ENCODE assay signal across 24 mouse cellular contexts in genomic region chr8:54776241-54776640, GRCm38 (mm10).
"Had no signal": no experiment of that assay in that cellular context is flagged by ENCODE, and none has a peak within 500 bp of the region (broad histone marks: within the 10 kb centered on the region; RNA-seq: fewer than 3 reads in every experiment).

No protein-coding gene starts in this region.

- H3K4me1 ChIP-seq: liver, embryonic 13.5 days; liver, embryonic 15.5 days had no signal

- H3K4me3 ChIP-seq: heart, adult 2 months; heart, embryonic 13.5 days; heart, embryonic 15.5 days; hindbrain, embryonic 12.5 days; intestine, embryonic 15.5 days; layer of hippocampus, adult 2 months; left cerebral cortex, adult 2 months; limb, embryonic 10.5 days; limb, embryonic 12.5 days; liver, embryonic 13.5 days; liver, embryonic 15.5 days had no signal

- H3K9me3 ChIP-seq: heart, embryonic 13.5 days; heart, embryonic 15.5 days; hindbrain, embryonic 12.5 days; intestine, embryonic 15.5 days; limb, embryonic 10.5 days; limb, embryonic 12.5 days; liver, embryonic 13.5 days; liver, embryonic 15.5 days had no signal

- ATAC-seq: forebrain, postnatal 0 days; hindbrain, embryonic 16.5 days; intestine, embryonic 15.5 days; intestine, postnatal 0 days; liver, postnatal 0 days had no signal

- H3K27me3 ChIP-seq: heart, embryonic 13.5 days; heart, embryonic 15.5 days; hindbrain, embryonic 12.5 days; intestine, embryonic 15.5 days; limb, embryonic 12.5 days; liver, embryonic 13.5 days; liver, embryonic 15.5 days had no signal

- H3K27ac ChIP-seq: heart, adult 2 months; heart, embryonic 13.5 days; heart, embryonic 15.5 days; hindbrain, embryonic 12.5 days; hindbrain, embryonic 14.5 days; intestine, embryonic 15.5 days; layer of hippocampus, adult 2 months; left cerebral cortex, adult 2 months; limb, embryonic 10.5 days; limb, embryonic 12.5 days; liver, embryonic 13.5 days; liver, embryonic 15.5 days had no signal

- H3K36me3 ChIP-seq: heart, embryonic 13.5 days; heart, embryonic 15.5 days; hindbrain, embryonic 12.5 days; intestine, embryonic 15.5 days; limb, embryonic 10.5 days; limb, embryonic 12.5 days; liver, embryonic 13.5 days; liver, embryonic 15.5 days had no signal

- H3K9ac ChIP-seq: forebrain, postnatal 0 days; heart, embryonic 13.5 days; heart, embryonic 15.5 days; hindbrain, embryonic 12.5 days; hindbrain, embryonic 14.5 days; intestine, embryonic 15.5 days; limb, embryonic 12.5 days; liver, embryonic 13.5 days; liver, embryonic 15.5 days; liver, postnatal 0 days had no signal

- H3K4me2 ChIP-seq: heart, embryonic 11.5 days; heart, embryonic 13.5 days; heart, embryonic 15.5 days; hindbrain, embryonic 12.5 days; hindbrain, embryonic 14.5 days; intestine, embryonic 15.5 days; limb, embryonic 12.5 days; liver, embryonic 11.5 days; liver, embryonic 13.5 days; liver, embryonic 15.5 days had no signal

- DNase-seq: gastrocnemius, postnatal 14 days; gastrocnemius, postnatal 36 days; heart, adult 11 months; heart, adult 2 months; heart, postnatal 14 days; heart, postnatal 36 days; liver; liver, embryonic 13.5 days; liver, postnatal 0 days had no signal
